Mouse (Mus musculus) gastrocnemius, postnatal 10 days (tissue): ENCODE results near the gene Itprip. TPM values are rescaled to one million over a fixed set of nuclear protein-coding genes. Genes with fewer than 3 reads are reported as not detected.

Source experiments
- DNase-seq: peaks from one replicate; pipeline ENCODE4 v3.0.0; 2021; ENCODE audit warnings: mixed read lengths
- total RNA-seq, 2 experiments: library from RNA; stranded (reverse); gene quantifications; 2 replicates each; pipeline ENCODE4 v1.2.3; 2021

The Itprip gene
- total RNA-seq, 2 experiments from 2014 or later, result 1.8 to 1.9 TPM

- DNase-seq, result no peak
Observed at GRCm38 (mm10) chr19:47885191-47885743, 33.8 kb downstream of the Itprip start.

GRCm38 (mm10) chr19:47884296-47885085 is 34.6 kb downstream of the Itprip start:
- DNase-seq, result no peak

- no peak for DNase-seq
Observed at GRCm38 (mm10) chr19:47882882-47883254, 36.2 kb downstream of the Itprip start.

- peak; percentile 88 for DNase-seq
Observed at GRCm38 (mm10) chr19:47882151-47882881, 36.8 kb downstream of the Itprip start.

GRCm38 (mm10) chr19:47881538-47881937 is 37.6 kb downstream of the Itprip start:
- no peak for DNase-seq

GRCm38 (mm10) chr19:47876252-47876651 is 42.8 kb downstream of the Itprip start:
- DNase-seq, result no peak

- DNase-seq, result no peak
Observed at GRCm38 (mm10) chr19:47871515-47871914, 47.6 kb downstream of the Itprip start.

GRCm38 (mm10) chr19:47870102-47870666 is 48.9 kb downstream of the Itprip start:
- no peak for DNase-seq

- DNase-seq, result no peak
Observed at GRCm38 (mm10) chr19:47869516-47869915, 49.6 kb downstream of the Itprip start.

- DNase-seq, result no peak
Observed at GRCm38 (mm10) chr19:47868951-47869350, 50.1 kb downstream of the Itprip start.

- DNase-seq, result peak; percentile 1
Observed at GRCm38 (mm10) chr19:47867628-47868175, 51.4 kb downstream of the Itprip start.

- DNase-seq, result peak; percentile 93
Observed at GRCm38 (mm10) chr19:47865353-47865947, 53.6 kb downstream of the Itprip start, which contains the start of gene Gsto2. Gene Gsto2, plus strand, starts transcription at chr19:47865534.

GRCm38 (mm10) chr19:47864721-47865120 is 54.4 kb downstream of the Itprip start:
- DNase-seq, result no peak

GRCm38 (mm10) chr19:47864051-47864450 is 55.0 kb downstream of the Itprip start:
- no peak for DNase-seq

- no peak for DNase-seq
Observed at GRCm38 (mm10) chr19:47862581-47862980, 56.5 kb downstream of the Itprip start.

- DNase-seq, result no peak
Observed at GRCm38 (mm10) chr19:47859180-47859579, 59.9 kb downstream of the Itprip start.

GRCm38 (mm10) chr19:47857957-47858942 is 60.8 kb downstream of the Itprip start:
- no peak for DNase-seq

GRCm38 (mm10) chr19:47854796-47855783 is 64.0 kb downstream of the Itprip start, which contains the start of gene Gsto1:
Gene Gsto1, plus strand, starts transcription at chr19:47854970.
- DNase-seq, result peak; percentile 92
